Mouse (Mus musculus) macrophage (primary cell): Measurements from ENCODE around the gene Gm6871. TPM values are rescaled to one million over a fixed set of nuclear protein-coding genes. Genes with fewer than 3 reads are reported as not detected.
"Not testable (repeated sequence)": the region's sequence is repeated elsewhere in the genome, so short reads cannot be mapped to it uniquely, and the experiment has no call there.

ENCODE experiments used
- H3K27ac ChIP-seq: fragments of 350-480 bp; formaldehyde crosslinking; 2 replicates; pipeline ENCODE4 v1.9.0; 2021
- H3K36me3 ChIP-seq: fragments of 350-480 bp; formaldehyde crosslinking; 2 replicates; pipeline ENCODE4 v1.9.0; 2021; ENCODE audit errors: inconsistent target
- H3K4me3 ChIP-seq: fragments of 350-480 bp; formaldehyde crosslinking; 2 replicates; pipeline ENCODE4 v1.9.0; 2021; ENCODE audit errors: inconsistent target
- H3K79me2 ChIP-seq: fragments of 350-480 bp; formaldehyde crosslinking; 2 replicates; pipeline ENCODE4 v1.9.0; 2021; ENCODE audit errors: inconsistent target
- WGBS: methylation state at CpG from one replicate; pipeline ENCODE4 v1.1.7; 2026; ENCODE audit warnings: inconsistent platforms; ENCODE audit not compliant: missing documents; 5-methylcytosine and 5-hydroxymethylcytosine counted together
- polyA plus RNA-seq: library from polyadenylated mRNA; stranded (reverse); fragments of 250-400 nt; gene quantifications from 3 replicates; pipeline ENCODE4 v1.2.4, GENCODE M21; 2018; ENCODE audit warnings: inconsistent platforms

Gm6871 gene
- polyA plus RNA-seq, 1 experiment from 2014 or later, result not detected

- WGBS, result 1% methylated on average over 17 of the region's 18 CpGs
- Histone ChIP-seq H3K36me3 (no peaks in the 10 kb centered on the region), H3K4me3 (peak within 1 kb of the TSS; percentile 83), H3K79me2 (peaks cover 7% of the 10 kb centered on the region; the same call in 1 of the 2 replicates), H3K27ac (peak within 1 kb of the TSS; percentile 25)
Measured at GRCm38 (mm10) chr7:41499389-41500049, 73.9 kb downstream of the Gm6871 start, which contains the start of the genes Gm20449 and AW146154. Gene Gm20449, minus strand, starts transcription at chr7:41499417. Gene AW146154, minus strand, starts transcription at chr7:41499890.

- not testable (repeated sequence) for H3K36me3 ChIP-seq, H3K79me2 ChIP-seq
- WGBS, result 0% methylated on average over 6 of the region's 6 CpGs
- peak overlapping the region; percentile 25 for H3K27ac ChIP-seq
- H3K4me3 ChIP-seq, result peak overlapping the region; percentile 83
Measured at GRCm38 (mm10) chr7:41499018-41499388, 74.5 kb downstream of the Gm6871 start.

GRCm38 (mm10) chr7:41498464-41498863, 75.0 kb downstream of the Gm6871 start:
- H3K27ac ChIP-seq, H3K36me3 ChIP-seq, H3K79me2 ChIP-seq: not testable (repeated sequence)
- WGBS, result 64% methylated on average over 2 of the region's 4 CpGs
- H3K4me3 ChIP-seq, result peak overlapping the region; percentile 83

GRCm38 (mm10) chr7:41497871-41498270, 75.6 kb downstream of the Gm6871 start:
- no peak overlapping the region for H3K4me3 ChIP-seq
- H3K27ac ChIP-seq, result no peak overlapping the region
- peaks cover 7% of the 10 kb centered on the region; the same call in 1 of the 2 replicates for H3K79me2 ChIP-seq
- 92% methylated on average over 2 of the region's 2 CpGs for WGBS
- H3K36me3 ChIP-seq, result no peaks in the 10 kb centered on the region

Other genes starting within 250 kb of the Gm6871 start
- gene AI987944, start 180.3 kb downstream of the Gm6871 start, polyA plus RNA-seq, result 16.1 to 34.1 TPM (median 16.6 TPM) in 3 replicates
- gene Vmn2r57, start 125.0 kb downstream of the Gm6871 start, polyA plus RNA-seq, result 0.04 to 0.06 TPM in 2 of 3 replicates, not detected in the other
- 0.03 TPM in 1 of 3 replicates, not detected in the others for gene Gm20449, start 74.2 kb downstream of the Gm6871 start, polyA plus RNA-seq
- 4.4 to 8.1 TPM (median 5.5 TPM) in 3 replicates for gene AW146154, start 73.8 kb downstream of the Gm6871 start, polyA plus RNA-seq
- gene 2610021A01Rik, start 25.6 kb upstream of the Gm6871 start, polyA plus RNA-seq, result 5.8 to 7.9 TPM (median 6.3 TPM) in 3 replicates
- gene Zfp788, start 59.5 kb upstream of the Gm6871 start, polyA plus RNA-seq, result 5.4 to 6.9 TPM (median 6.1 TPM) in 3 replicates